Mouse (Mus musculus) ES-Bruce4 (cell line): ENCODE measurements around the gene Gm45213. TPM values are rescaled to one million over a fixed set of nuclear protein-coding genes. Genes with fewer than 3 reads are reported as not detected.

ENCODE experiments used
- H3K27ac ChIP-seq: 2 replicates; pipeline ENCODE4 v1.5.1; 2012; ENCODE audit warnings: low read length, inconsistent platforms; ENCODE audit not compliant: insufficient read depth
- H3K27me3 ChIP-seq: 2 replicates; pipeline ENCODE4 v1.6.1; 2012; ENCODE audit warnings: mild to moderate bottlenecking, low read length, inconsistent platforms; ENCODE audit not compliant: control insufficient read depth, poor library complexity, insufficient read depth, severe bottlenecking
- H3K36me3 ChIP-seq: 2 replicates; pipeline ENCODE4 v1.6.1; 2012; ENCODE audit warnings: inconsistent platforms, mild to moderate bottlenecking, low read length, moderate library complexity; ENCODE audit not compliant: control insufficient read depth, poor library complexity, insufficient read depth, severe bottlenecking
- H3K4me1 ChIP-seq: one replicate; pipeline ENCODE4 v1.8.1; 2011; ENCODE audit warnings: low read length; ENCODE audit not compliant: control insufficient read depth, insufficient read depth
- H3K4me3 ChIP-seq: 2 replicates; pipeline ENCODE4 v1.5.1; 2011; ENCODE audit warnings: low read depth, mild to moderate bottlenecking, low read length
- H3K9ac ChIP-seq: 2 replicates; pipeline ENCODE4 v1.6.1; 2012; ENCODE audit warnings: low read depth, mild to moderate bottlenecking, inconsistent platforms; ENCODE audit not compliant: poor library complexity, severe bottlenecking
- H3K9me3 ChIP-seq: replicated peaks from 2 replicates; pipeline ENCODE4 v1.6.1; 2012; ENCODE audit warnings: mild to moderate bottlenecking, low read length, inconsistent platforms; ENCODE audit not compliant: control insufficient read depth, poor library complexity, insufficient read depth, severe bottlenecking
- CTCF ChIP-seq: IDR thresholded peaks from one replicate; pipeline ENCODE4 v1.8.1; 2011; ENCODE audit warnings: low read depth, low read length
- EP300 ChIP-seq: IDR thresholded peaks from 2 replicates; pipeline ENCODE4 v1.6.1; 2011; ENCODE audit warnings: low read depth, low read length; ENCODE audit not compliant: insufficient read depth
- POLR2A ChIP-seq: IDR thresholded peaks from one replicate; pipeline ENCODE4 v1.8.1; 2011; ENCODE audit warnings: low read length; ENCODE audit not compliant: insufficient read depth
- polyA plus RNA-seq: library from polyadenylated mRNA; stranded (reverse); fragments of >200 nt; gene quantifications from 2 replicates; pipeline ENCODE4 v1.2.4, GENCODE M21; 2011; ENCODE audit warnings: low read depth; ENCODE audit not compliant: missing spikeins, insufficient read depth, insufficient read length

The Gm45213 gene
- polyA plus RNA-seq, 1 experiment = not detected

- no peaks in the 10 kb centered on the region for H3K9me3 ChIP-seq
- no peaks in the 10 kb centered on the region for H3K4me1 ChIP-seq
- 0 out of 2 replicates have a peak, but pooled peaks cover 2% of the 10 kb centered on the region for H3K27me3 ChIP-seq
- H3K36me3 ChIP-seq = no peaks in the 10 kb centered on the region
- H3K4me3 ChIP-seq = no peak overlapping the region
- H3K9ac ChIP-seq = peak overlapping the region; percentile 92
- TF ChIP-seq CTCF (no peak), EP300 (no peak), POLR2A (no peak)
- H3K27ac ChIP-seq = no peak overlapping the region
Measured at GRCm38 (mm10) chr7:66110636-66111112, 67.3 kb downstream of the Gm45213 start.

- Histone ChIP-seq H3K27me3 (0 out of 2 replicates have a peak, but pooled peaks cover 2% of the 10 kb centered on the region), H3K4me3 (no peak overlapping the region), H3K9ac (no peak overlapping the region), H3K27ac (no peak overlapping the region), H3K36me3 (no peaks in the 10 kb centered on the region), H3K9me3 (no peaks in the 10 kb centered on the region), H3K4me1 (no peaks in the 10 kb centered on the region)
- TF ChIP-seq POLR2A = no peak
- no peak for TF ChIP-seq CTCF
- TF ChIP-seq EP300 = no peak
Measured at GRCm38 (mm10) chr7:66111211-66111610, 67.8 kb downstream of the Gm45213 start.

Other genes with a start within 250 kb of the Gm45213 start
- gene Pcsk6, start 181.9 kb upstream of the Gm45213 start, polyA plus RNA-seq = 38.5 and 39.5 TPM in 2 replicates
- gene Snrpa1, start 15.4 kb downstream of the Gm45213 start, polyA plus RNA-seq = 152 and 155 TPM in 2 replicates
- gene Selenos, start 36.0 kb downstream of the Gm45213 start, polyA plus RNA-seq = 33.3 and 42.9 TPM in 2 replicates
- gene Chsy1, start 65.9 kb downstream of the Gm45213 start, polyA plus RNA-seq = 25.8 and 27.6 TPM in 2 replicates